Mouse (Mus musculus) lung, postnatal 0 days (tissue): ENCODE results near the gene Pam.

Experiments
- CTCF ChIP-seq: IDR thresholded peaks from 2 replicates; pipeline ENCODE4 v1.5.1; 2016; ENCODE audit warnings: antibody characterized with exemption, mild to moderate bottlenecking
- EP300 ChIP-seq: IDR thresholded peaks from 2 replicates; pipeline ENCODE4 v1.6.1; 2016; ENCODE audit warnings: antibody characterized with exemption, mild to moderate bottlenecking, control low read depth

DNA sequence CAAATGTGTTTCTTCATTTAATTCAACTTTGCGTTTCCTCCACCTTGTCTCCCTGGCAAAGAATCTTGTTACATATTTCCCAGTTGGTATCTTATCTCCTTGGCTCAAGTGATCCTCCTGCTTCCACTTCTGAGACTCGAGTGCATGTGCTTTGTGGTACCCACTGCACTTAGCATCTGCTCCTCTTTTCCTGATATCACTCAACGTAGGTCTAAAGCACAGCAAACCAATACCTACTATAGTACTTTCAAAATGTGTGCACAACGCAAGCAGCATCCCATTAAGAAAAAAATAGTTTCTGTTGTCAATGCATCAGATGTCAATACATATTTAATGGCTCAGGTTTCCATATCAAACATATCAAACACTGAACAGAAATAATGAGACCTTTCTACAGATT, 349.7 kb downstream of the Pam start:
- no peak for TF ChIP-seq EP300
- no peak for TF ChIP-seq CTCF
